Mouse (Mus musculus) MEL (cell line): ENCODE data around the gene Siglec1. TPM values are rescaled to one million over a fixed set of nuclear protein-coding genes. Genes with fewer than 3 reads are reported as not detected.

ENCODE experiments used
- DNase-seq: peaks from one replicate; pipeline ENCODE4 v3.0.0; 2011; ENCODE audit warnings: low read depth, low spot score
- H3K27ac ChIP-seq: 2 replicates; pipeline ENCODE4 v1.5.1; 2012; ENCODE audit warnings: low read depth, mild to moderate bottlenecking, control low read depth, low read length, moderate library complexity; ENCODE audit not compliant: control insufficient read depth
- H3K27me3 ChIP-seq, 2 experiments: fragments of 150-350 bp in 1 of 2; sonication (generic) in 1 of 2; 2 replicates each; pipeline ENCODE4 v1.6.1; 2012; ENCODE audit warnings: low read length in 2 of 2, mild to moderate bottlenecking in 2 of 2, improper control_type of control experiment in 1 of 2, moderate library complexity in 1 of 2; ENCODE audit not compliant: insufficient read depth in 2 of 2, control insufficient read depth in 1 of 2
- H3K36me3 ChIP-seq, 2 experiments: 2 replicates each; pipeline ENCODE4 v1.6.1; 2012 to 2014; ENCODE audit warnings: low read length in 2 of 2, improper control_type of control experiment in 1 of 2, inconsistent platforms in 1 of 2, mild to moderate bottlenecking in 1 of 2; ENCODE audit not compliant: insufficient read depth in 2 of 2, control insufficient read depth in 1 of 2
- H3K4me1 ChIP-seq, 2 experiments: fragments of 150-350 bp in 1 of 2; sonication (generic) in 1 of 2; 2 replicates each; pipeline ENCODE4 v1.6.1; 2012; ENCODE audit warnings: low read length in 2 of 2, improper control_type of control experiment in 1 of 2, mild to moderate bottlenecking in 1 of 2; ENCODE audit not compliant: insufficient read depth in 2 of 2, control insufficient read depth in 1 of 2
- H3K4me3 ChIP-seq, 2 experiments: fragments of 150-350 bp in 1 of 2; sonication (generic) in 1 of 2; 2 replicates each; pipeline ENCODE4 v1.5.1; 2012; ENCODE audit warnings: low read depth in 2 of 2, low read length in 2 of 2, mild to moderate bottlenecking in 2 of 2, moderate library complexity in 2 of 2, control low read depth in 1 of 2, improper control_type of control experiment in 1 of 2; ENCODE audit not compliant: control insufficient read depth in 1 of 2, insufficient read depth in 1 of 2
- H3K79me2 ChIP-seq: 2 replicates; pipeline ENCODE4 v1.6.1; 2012; ENCODE audit warnings: mild to moderate bottlenecking, low read length, moderate library complexity; ENCODE audit not compliant: control insufficient read depth, poor library complexity, insufficient read depth
- H3K9ac ChIP-seq: 2 replicates; pipeline ENCODE4 v1.6.1; 2012; ENCODE audit warnings: low read depth, mild to moderate bottlenecking, control low read depth, low read length, moderate library complexity; ENCODE audit not compliant: control insufficient read depth, poor library complexity, severe bottlenecking
- H3K9me3 ChIP-seq: fragments of 150-350 bp; sonication (generic); replicated peaks from 2 replicates; pipeline ENCODE4 v1.6.1; 2012; ENCODE audit warnings: mild to moderate bottlenecking, low read length, improper control_type of control experiment, moderate library complexity; ENCODE audit not compliant: insufficient read depth
- CHD1 ChIP-seq: IDR thresholded peaks from 2 replicates; pipeline ENCODE4 v1.6.1; 2012; ENCODE audit warnings: low read depth, mild to moderate bottlenecking, inconsistent platforms, low read length, improper control_type of control experiment
- CTCF ChIP-seq, 3 experiments: IDR thresholded peaks in 2 of 3; conservative IDR thresholded peaks in 1 of 3; 2 replicates each; pipeline ENCODE4 v1.5.1; 2011 to 2012; ENCODE audit warnings: low read length in 3 of 3, low read depth in 2 of 3, mild to moderate bottlenecking in 2 of 3, improper control_type of control experiment in 1 of 3, inconsistent platforms in 1 of 3, mixed read lengths in 1 of 3, moderate library complexity in 1 of 3; ENCODE audit not compliant: control insufficient read depth in 1 of 3, insufficient read depth in 1 of 3, poor library complexity in 1 of 3, severe bottlenecking in 1 of 3
- E2F4 ChIP-seq: IDR thresholded peaks from 2 replicates; pipeline ENCODE4 v1.6.1; 2011; ENCODE audit warnings: low read depth, low read length, improper control_type of control experiment, borderline replicate concordance
- EP300 ChIP-seq, 2 experiments: IDR thresholded peaks; 2 replicates each; pipeline ENCODE4 v1.6.1; 2011; ENCODE audit warnings: improper control_type of control experiment in 2 of 2, low read length in 2 of 2, low read depth in 1 of 2, mild to moderate bottlenecking in 1 of 2
- GABPA ChIP-seq: IDR thresholded peaks from 2 replicates; pipeline ENCODE4 v1.6.1; 2012; ENCODE audit warnings: low read depth, mild to moderate bottlenecking, inconsistent platforms, low read length, improper control_type of control experiment, moderate library complexity
- JUND ChIP-seq: IDR thresholded peaks from 2 replicates; pipeline ENCODE4 v1.6.1; 2011; ENCODE audit warnings: low read depth, mild to moderate bottlenecking, improper control_type of control experiment, low read length
- KAT2A ChIP-seq: conservative IDR thresholded peaks from 2 replicates; pipeline ENCODE4 v1.6.1; 2012; ENCODE audit warnings: low read depth, low read length, improper control_type of control experiment, inconsistent platforms
- MAFK ChIP-seq: IDR thresholded peaks from 2 replicates; pipeline ENCODE4 v1.6.1; 2011; ENCODE audit warnings: low read depth, mild to moderate bottlenecking, low read length, improper control_type of control experiment, borderline replicate concordance
- MEF2A ChIP-seq: IDR thresholded peaks from 2 replicates; pipeline ENCODE4 v1.6.1; 2014; ENCODE audit warnings: low read depth, mild to moderate bottlenecking, inconsistent platforms, low read length, improper control_type of control experiment; ENCODE audit not compliant: poor library complexity, insufficient replicate concordance, severe bottlenecking; ENCODE audit errors: extremely low read depth
- MXI1 ChIP-seq: IDR thresholded peaks from 2 replicates; pipeline ENCODE4 v1.6.1; 2011; ENCODE audit warnings: mild to moderate bottlenecking, low read depth, low read length, improper control_type of control experiment
- MYC ChIP-seq: IDR thresholded peaks from 2 replicates; pipeline ENCODE4 v1.6.1; 2011; ENCODE audit warnings: low read depth, mild to moderate bottlenecking, low read length, improper control_type of control experiment, moderate library complexity
- NELFE ChIP-seq: IDR thresholded peaks from 2 replicates; pipeline ENCODE4 v1.6.1; 2011; ENCODE audit warnings: low read depth, low read length, improper control_type of control experiment
- NRF1 ChIP-seq: IDR thresholded peaks from 2 replicates; pipeline ENCODE4 v1.6.1; 2014; ENCODE audit warnings: low read depth, mild to moderate bottlenecking, inconsistent platforms, low read length, improper control_type of control experiment, moderate library complexity; ENCODE audit not compliant: poor library complexity, insufficient read depth, severe bottlenecking
- RAD21 ChIP-seq: IDR thresholded peaks from 2 replicates; pipeline ENCODE4 v1.6.1; 2011; ENCODE audit warnings: mild to moderate bottlenecking, low read depth, low read length, improper control_type of control experiment
- SIN3A ChIP-seq: IDR thresholded peaks from 2 replicates; pipeline ENCODE4 v1.6.1; 2012; ENCODE audit warnings: low read length, improper control_type of control experiment, inconsistent platforms
- USF2 ChIP-seq, 2 experiments: IDR thresholded peaks; 2 replicates each; pipeline ENCODE4 v1.6.1; 2011 to 2012; ENCODE audit warnings: improper control_type of control experiment in 2 of 2, low read length in 2 of 2, borderline replicate concordance in 1 of 2, inconsistent platforms in 1 of 2, low read depth in 1 of 2, mild to moderate bottlenecking in 1 of 2; ENCODE audit not compliant: insufficient read depth in 1 of 2
- ZC3H11A ChIP-seq: IDR thresholded peaks from 2 replicates; pipeline ENCODE4 v1.6.1; 2012; ENCODE audit warnings: low read depth, mild to moderate bottlenecking, inconsistent platforms, low read length, improper control_type of control experiment
- ZKSCAN1 ChIP-seq: IDR thresholded peaks from 2 replicates; pipeline ENCODE4 v1.6.1; 2012; ENCODE audit warnings: low read depth, mild to moderate bottlenecking, inconsistent platforms, low read length, improper control_type of control experiment, moderate library complexity
- polyA plus RNA-seq, 2 experiments: library from polyadenylated mRNA; stranded (reverse) in 1 of 2; unstranded in 1 of 2; fragments of >175 nt in 1 of 2; fragments of >200 nt in 1 of 2; gene quantifications; 2 replicates each; pipeline versions ENCODE4 v1.2.1 to v1.2.4; 2012; ENCODE audit warnings: low replicate concordance in 2 of 2, low read depth in 1 of 2; ENCODE audit not compliant: insufficient read length in 2 of 2, insufficient read depth in 1 of 2, missing spikeins in 1 of 2
- total RNA-seq: library from RNA; depleted of rRNA; stranded (reverse); fragments of 300-350 nt; gene quantifications from 2 replicates; pipeline ENCODE4 v1.2.3, GENCODE M21; 2012

Siglec1 gene
- total and polyA plus RNA-seq, 3 experiments = 0.04 to 0.07 TPM; not detected in 1

DNA sequence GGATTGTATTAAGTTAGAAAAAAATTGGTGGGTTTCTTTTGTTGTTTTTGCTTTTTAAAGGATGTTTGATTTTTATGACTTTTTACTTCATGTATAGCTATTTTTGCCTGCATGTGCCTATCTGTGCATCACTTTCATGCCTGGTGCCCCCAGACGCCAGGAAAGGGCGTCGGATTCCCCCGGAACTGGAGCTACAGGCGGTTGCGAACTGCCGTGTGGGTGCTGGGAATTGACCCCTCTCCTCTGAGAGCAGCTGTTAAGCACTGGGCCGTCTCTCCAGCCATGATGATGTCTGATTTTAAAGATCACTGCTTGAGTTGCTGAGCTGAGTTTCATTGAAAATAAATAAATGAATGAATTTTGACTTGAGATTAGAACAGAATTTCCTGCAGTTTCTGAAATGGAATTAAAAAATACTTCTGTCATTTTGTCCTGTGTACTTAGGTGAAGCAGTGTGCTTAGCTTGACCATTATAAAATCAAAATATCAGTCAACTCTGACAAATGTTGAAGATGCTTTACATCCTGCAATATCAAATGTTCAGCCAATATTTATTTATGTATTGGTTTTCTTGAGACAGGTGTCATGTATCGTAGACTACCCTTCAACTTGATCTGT is 46.5 kb upstream of the Siglec1 start, which contains the start of gene Gm11037:
Gm11037 (plus strand) TSS at position 568 of the 618 bp plus-strand sequence.
- Histone ChIP-seq H3K9me3 (no peaks in the 10 kb centered on the region), H3K36me3 (peaks cover 0 to 9% of the 10 kb centered on the region in 2 experiments; a peak in 2 of 4 replicates), H3K27me3 (no peaks in the 10 kb centered on the region), H3K9ac (no peak within 1 kb of the TSS), H3K27ac (no peak within 1 kb of the TSS), H3K4me3 (no peak within 1 kb of the TSS), H3K4me1 (peaks cover 15 to 26% of the 10 kb centered on the region in 2 experiments), H3K79me2 (no peaks in the 10 kb centered on the region)
- DNase-seq = no peak
- TF ChIP-seq RAD21 = no peak
- TF ChIP-seq NRF1 = no peak
- TF ChIP-seq EP300 (IDR thresholded peaks at IDR 0.05; ENCODE audit: low read depth in 1 of 2, low read length in 2 of 2) = no peak
- no peak for TF ChIP-seq SIN3A
- no peak for TF ChIP-seq USF2 (IDR thresholded peaks at IDR 0.05; ENCODE audit: borderline replicate concordance in 1 of 2, insufficient read depth in 1 of 2, low read depth in 1 of 2, low read length in 2 of 2)
- no peak for TF ChIP-seq JUND

DNA sequence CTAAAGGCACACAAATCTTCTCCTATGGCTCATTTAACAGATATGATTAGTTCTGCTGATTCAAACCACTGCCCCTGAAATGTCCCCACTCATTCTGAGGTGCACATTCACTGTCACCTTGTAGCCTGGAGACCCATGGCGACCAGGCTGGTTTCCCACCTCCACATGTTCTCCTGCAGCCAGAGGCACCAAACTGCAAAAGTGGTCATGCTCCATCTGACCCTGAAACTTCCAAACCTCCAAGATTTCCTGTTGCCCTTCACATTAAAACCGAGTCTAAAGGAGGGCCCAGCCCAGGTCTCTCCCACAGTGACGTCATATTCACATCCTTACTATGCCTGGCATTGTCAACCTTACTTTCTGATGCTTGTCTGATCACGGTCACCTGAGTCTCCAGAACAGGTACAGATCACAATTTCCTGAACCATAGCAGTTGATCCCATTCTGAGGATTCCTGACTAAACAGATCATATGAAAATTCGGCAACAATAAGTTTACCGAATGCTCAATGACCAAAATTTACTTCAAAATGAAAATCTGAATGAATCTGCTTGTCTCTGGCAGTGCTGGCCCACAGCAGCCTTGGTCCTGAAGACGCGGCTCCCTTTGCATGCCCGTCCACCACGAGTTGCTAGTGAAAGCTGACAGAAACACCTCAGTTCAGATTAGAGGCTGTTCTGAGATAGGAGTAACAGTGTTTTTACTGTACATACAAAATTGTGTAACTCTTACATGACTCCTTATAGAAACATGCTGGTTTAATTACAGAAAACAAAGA is 45.7 kb upstream of the Siglec1 start:
- TF ChIP-seq GABPA (no peak), EP300 (IDR thresholded peaks at IDR 0.05; ENCODE audit: low read depth in 1 of 2, low read length in 2 of 2) (no peak), KAT2A (no peak), ZKSCAN1 (no peak), MEF2A (no peak), MXI1 (no peak), RAD21 (no peak), NELFE (no peak), MYC (no peak), E2F4 (no peak), MAFK (no peak), CHD1 (no peak), CTCF (IDR thresholded peaks at IDR 0.05 in 2 of 3, conservative IDR thresholded peaks at IDR 0.05 in 1 of 3; ENCODE audit: control insufficient read depth in 1 of 3, insufficient read depth in 1 of 3, low read depth in 2 of 3, low read length in 3 of 3, poor library complexity in 1 of 3, severe bottlenecking in 1 of 3) (no peak), ZC3H11A (no peak), USF2 (IDR thresholded peaks at IDR 0.05; ENCODE audit: borderline replicate concordance in 1 of 2, insufficient read depth in 1 of 2, low read depth in 1 of 2, low read length in 2 of 2) (no peak)
- TF ChIP-seq, all 39 proteins: peak for 0
- no peak for DNase-seq
- Histone ChIP-seq H3K79me2 (no peaks in the 10 kb centered on the region), H3K36me3 (peaks cover 0 to 9% of the 10 kb centered on the region in 2 experiments; a peak in 2 of 4 replicates), H3K27me3 (no peaks in the 10 kb centered on the region), H3K4me3 (no peak overlapping the region), H3K4me1 (peaks cover 15 to 26% of the 10 kb centered on the region in 2 experiments), H3K9ac (no peak overlapping the region), H3K9me3 (no peaks in the 10 kb centered on the region), H3K27ac (no peak overlapping the region)
